Mouse (Mus musculus) urinary bladder, postnatal 36 days (tissue): ENCODE data around the gene Zfp128.
"Not testable (repeated sequence)": the region's sequence is repeated elsewhere in the genome, so short reads cannot be mapped to it uniquely, and the experiment has no call there.

Source experiments
- DNase-seq, 2 experiments: peaks; one replicate each; pipeline ENCODE4 v3.0.0; 2022; ENCODE audit warnings: low spot score in 2 of 2, mixed read lengths in 1 of 2

The Zfp128 gene

DNA sequence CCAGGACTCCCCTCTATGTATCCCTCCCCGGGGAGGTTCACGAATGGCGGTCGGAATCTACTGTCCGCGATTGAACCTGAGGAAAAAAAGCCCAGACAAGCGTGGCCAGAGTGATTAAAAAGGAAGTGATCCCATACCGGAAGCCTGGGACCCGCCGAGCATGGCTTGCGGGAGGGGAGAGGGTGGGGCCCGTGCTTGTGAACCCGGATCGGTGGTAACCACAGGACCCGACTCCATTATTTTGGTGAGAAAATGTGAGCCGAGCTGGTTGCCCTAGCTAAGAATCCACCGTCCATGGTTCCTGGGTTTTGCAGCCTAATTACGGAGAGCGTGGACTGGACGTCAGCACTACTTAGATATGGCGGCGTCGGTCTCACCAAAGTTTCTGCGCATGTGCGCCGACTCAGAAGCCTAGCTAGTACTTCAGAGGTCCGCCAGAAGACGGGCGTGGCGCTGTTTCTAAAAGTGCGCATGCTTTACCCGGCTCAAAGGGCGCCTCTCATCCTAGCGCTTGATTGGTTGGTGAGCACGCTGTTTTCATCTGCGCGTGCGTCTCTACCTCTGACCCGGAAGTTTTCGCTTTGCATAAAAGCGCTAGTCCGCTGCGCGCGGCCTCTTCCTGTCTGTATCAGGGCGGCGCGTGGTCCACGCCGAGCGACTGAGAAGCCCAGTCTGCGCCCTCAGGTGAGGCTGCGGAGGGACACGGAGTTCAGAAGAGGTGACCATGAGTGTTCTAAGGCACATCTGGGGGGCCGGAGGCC, 40.9 kb downstream of the Zfp128 start, which contains the start of gene Rps5:
Gene Rps5, plus strand, starts transcription at position 586 of the 761 bp plus-strand sequence.
- peak; percentile 97 to 99 for DNase-seq

DNA sequence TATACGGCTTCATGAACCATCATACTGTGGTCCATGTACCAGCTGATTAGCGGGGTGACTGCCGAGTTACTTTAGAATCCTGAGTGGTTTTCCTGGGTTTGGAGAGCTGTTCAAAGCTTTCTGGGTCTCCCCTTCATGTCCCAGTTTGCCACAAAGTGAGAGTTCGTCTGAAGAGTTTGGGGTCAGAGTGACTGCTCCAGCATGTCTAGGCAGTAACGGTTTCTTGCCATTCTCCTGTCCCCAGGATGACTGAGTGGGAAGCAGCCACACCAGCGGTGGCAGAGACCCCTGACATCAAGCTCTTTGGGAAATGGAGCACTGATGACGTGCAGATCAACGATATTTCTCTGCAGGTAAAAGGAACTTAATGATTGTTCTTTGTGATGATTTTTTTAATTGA, 41.8 kb downstream of the Zfp128 start:
- no peak for DNase-seq

GRCm38 (mm10) chr7:12926316-12926715, 45.3 kb downstream of the Zfp128 start:
- no peak for DNase-seq

DNA sequence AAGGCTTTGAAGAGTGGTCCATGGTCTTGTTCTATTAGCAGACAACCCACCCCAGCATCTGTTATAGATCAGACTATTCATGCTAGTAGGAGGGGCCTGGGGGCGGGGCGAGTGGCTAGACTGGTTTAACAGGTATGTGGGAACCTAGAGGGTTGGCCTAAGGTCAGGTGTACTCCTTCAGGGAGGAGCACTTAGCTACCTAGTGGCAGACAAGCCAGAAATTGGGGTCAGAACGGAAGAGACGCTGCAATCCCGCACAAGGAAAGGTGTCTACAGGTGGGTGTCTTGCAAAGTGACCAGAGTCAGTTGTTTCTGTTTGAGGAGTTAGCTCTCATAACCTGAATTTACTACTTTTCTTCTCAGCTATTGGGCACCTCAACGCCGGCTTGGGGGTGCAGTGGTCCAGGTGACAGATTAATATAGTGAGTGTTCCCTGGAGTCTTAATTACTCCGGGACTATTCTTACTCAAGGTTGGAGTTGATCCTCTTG, 46.3 kb downstream of the Zfp128 start, which contains the start of gene Rnf225:
Gene Rnf225, plus strand, starts transcription at position 226 of the 490 bp plus-strand sequence.
- peak; percentile 84 to 88 for DNase-seq

DNA sequence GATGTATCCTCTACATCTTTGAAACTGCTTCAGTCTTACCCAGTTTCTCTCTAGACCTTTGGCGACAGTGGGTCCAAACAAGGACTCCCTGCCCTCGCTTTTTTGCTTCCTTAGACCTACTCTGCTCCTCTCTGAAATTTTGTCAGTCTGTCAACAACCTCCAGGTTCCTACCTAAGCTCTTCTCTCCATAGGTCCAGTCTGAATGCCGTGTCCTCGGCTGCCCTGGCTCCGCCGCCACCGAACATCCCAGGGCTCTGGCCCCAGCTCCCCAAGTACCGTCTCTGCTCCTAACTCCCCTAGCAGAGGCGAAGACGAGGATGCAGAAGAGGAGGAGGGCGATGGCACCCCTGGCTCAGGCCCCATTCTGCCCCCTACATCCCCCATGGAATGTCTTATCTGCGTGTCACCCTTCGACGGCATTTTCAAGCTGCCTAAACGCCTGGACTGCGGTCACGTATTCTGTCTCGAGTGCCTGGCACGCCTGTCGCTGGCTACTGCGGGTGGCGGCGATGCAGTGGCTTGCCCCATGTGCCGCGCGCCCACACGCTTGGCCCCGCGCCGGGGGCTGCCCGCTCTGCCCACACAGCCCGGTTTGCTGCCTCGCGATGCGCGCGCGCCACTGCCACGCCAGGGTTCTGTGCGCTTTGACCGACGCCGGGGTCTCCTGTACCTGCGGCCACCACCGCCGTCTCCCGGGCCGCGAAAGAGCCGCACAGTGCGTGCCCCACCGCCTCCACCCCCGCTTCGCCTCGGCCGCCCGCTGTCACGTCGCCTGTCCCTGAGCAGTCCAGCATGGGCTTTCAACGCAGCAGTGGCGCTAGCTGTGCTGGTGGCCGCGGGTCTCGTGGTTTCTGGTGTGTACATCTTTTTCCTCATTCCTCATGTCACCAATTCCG, 47.0 kb downstream of the Zfp128 start:
- DNase-seq, result peak; percentile 5 to 8

- DNase-seq, result no peak
Observed at GRCm38 (mm10) chr7:12933615-12934140, 52.7 kb downstream of the Zfp128 start.

- DNase-seq, result no peak
Observed at GRCm38 (mm10) chr7:12934808-12935207, 53.8 kb downstream of the Zfp128 start.

- DNase-seq, result not testable (repeated sequence)
Observed at GRCm38 (mm10) chr7:12937254-12937803, 56.4 kb downstream of the Zfp128 start.

DNA sequence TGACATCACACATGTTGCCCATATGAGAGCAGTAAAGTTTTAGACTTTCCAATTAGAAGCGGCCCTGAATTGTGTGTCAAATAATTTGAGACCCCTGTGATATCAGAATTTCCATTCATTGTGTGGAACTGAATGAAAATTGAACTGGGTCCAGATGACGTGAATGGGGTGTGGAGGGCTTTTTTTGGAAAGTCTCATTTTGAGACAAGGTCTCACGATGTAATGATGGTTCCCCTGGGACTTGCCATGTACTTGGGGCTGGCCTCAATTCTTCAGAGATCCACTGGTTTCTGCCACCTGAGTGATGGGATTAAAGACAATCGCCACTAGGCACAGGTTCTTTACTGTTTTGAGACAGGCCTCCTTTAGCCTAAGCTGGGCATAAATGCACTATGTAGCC, 59.6 kb downstream of the Zfp128 start:
- DNase-seq, result no peak
